Mouse (Mus musculus) thymus, postnatal 25 days (tissue): ENCODE measurements at regions not wholly inside any gene's neighbourhood (a gene's known extent, or its start where the extent isn't known, plus 50 kb on each side); places are given as distances from the start of the nearest gene placed in this dataset.
"Not testable (repeated sequence)": the region's sequence is repeated elsewhere in the genome, so short reads cannot be mapped to it uniquely, and the experiment has no call there.

Source experiments
- DNase-seq: peaks from one replicate; pipeline ENCODE4 v3.0.0; 2022

DNA sequence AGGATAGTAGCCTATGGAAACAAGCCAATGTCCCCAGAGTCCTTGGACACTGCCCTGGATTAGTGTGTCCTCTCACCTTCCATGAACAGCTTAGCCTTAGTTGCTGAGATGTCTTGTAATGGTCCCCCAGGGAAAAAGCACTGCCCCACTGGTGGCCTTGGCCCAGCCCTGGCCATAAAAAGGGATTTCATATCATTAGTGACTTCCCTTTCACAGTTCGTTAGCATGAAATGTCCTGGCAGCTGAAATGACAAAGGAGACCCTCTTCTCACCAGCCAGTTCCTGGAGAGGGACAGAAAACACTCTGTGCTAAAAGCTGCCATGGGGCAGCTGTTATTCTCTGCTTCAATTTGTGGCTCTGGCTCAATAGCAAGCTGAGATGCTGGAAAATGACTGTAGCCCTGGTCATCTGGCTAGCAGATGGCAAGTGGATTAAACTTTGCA, 110.6 kb upstream of the Rmdn2 start:
- no peak for DNase-seq

DNA sequence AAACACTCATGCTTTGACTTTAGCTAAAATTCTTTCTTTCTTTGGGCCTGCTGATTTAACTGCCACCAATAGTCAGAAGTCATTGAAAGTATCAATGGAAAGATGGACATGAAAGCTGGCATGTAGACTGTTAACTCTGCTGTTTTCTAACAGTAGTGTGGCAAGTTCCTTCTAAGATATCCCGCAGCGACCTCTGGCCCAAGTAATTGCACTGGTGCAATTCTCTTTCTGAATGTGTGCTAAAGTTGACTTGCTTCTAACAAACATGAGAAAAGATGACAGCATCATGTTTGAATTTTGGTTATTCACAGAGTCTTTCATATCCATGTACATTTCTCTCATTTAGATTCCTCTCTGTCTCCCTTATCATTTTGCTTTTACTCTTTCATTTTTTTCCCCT, 109.7 kb upstream of the Rmdn2 start:
- DNase-seq, result no peak

DNA sequence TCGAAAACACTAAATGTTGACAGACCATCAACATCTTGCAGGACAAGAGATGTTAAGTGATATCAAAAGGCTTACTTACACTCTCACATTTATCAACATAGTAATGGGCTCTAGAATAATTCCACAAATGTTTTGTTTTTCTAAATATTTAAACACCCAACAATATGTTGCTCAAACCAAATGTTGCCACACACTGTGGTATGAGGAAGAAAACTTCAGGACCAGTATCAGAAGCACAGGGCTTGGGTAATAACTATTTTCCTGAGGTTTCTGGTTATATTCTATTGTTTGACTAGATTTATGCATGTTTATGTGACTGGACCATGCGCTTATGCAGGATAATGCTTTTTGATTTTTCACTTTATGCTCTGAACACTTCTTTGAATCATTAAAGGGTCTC, 108.6 kb upstream of the Rmdn2 start:
- no peak for DNase-seq

- DNase-seq, result no peak
These were observed 107.5 kb upstream of the Rmdn2 start for GRCm38 (mm10) chr17:79504209-79504608.

- DNase-seq, result no peak
These were observed 106.1 kb upstream of the Rmdn2 start for GRCm38 (mm10) chr17:79505565-79505964.

DNA sequence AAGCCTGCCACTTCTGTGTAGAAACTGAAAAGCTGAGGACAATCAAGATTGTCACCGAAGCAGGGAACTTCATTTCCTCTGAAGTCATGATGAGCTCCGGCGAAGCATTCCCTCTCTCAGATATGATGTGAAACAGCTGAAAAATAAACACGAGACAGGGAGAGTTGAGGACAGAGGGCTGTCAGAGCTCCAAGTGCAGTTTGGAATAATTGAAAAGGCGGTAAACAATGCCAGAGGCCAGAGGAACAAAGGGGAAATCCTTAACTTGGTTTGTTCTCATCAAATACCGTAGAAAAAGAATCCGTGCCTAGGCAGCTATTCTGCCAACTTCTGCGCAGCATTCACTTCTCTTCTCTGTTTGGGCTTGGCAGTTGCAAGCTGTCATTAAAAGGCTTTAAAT, 102.4 kb upstream of the Rmdn2 start:
- no peak for DNase-seq

DNA sequence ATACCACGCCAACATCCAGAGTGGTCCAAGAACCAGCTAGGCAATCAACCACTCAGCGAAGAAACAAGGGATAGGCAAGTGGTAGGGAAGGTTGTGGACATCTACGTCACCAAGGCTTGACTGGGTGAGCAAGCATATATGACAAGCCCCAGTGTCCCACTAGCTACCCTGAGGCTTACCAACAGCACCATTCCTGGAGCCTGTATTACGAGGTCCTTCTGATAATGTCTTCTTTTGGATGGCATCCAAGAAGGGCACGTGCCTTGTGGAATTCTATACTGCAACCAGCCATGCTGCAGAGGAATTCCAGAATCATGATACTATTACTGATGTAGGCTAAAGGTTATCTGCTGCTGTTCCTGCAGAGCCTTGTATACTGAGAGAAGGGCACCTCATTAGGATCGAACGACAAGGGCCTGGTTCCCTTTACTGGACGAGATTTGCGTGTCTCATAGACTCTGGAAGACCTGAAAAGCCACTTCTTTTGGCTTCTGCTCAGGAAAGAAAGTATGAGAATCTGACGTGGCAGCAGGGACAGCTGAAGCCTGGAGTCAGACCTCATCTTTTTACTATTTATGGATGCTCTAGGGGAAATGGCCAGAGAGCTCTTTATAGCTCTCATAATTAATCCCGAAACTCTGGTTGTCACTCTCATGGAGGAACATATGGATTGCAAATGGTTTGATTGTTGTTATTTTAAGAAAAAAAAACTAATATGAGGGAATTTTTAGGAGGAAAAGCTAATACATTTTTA, 101.5 kb upstream of the Rmdn2 start:
- DNase-seq, result no peak

DNA sequence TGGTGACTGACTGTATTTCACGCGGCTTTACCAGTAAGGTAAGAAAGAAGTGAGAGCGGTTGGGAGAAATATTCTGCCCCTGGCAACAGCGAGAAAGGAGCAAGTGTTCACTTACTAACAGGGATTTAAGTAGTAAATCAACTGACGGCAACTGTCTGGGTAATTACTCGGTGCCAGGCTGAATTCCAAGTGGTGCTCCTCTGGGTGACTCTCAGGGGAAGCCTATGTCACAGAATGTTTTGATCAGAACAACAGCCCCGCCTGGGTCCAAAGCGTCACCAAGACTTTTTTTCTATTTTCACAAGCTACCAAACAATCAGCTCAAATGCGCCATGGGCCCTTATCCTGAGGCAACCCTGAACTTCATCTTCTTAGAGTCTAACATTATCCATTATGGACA, 100.4 kb upstream of the Rmdn2 start:
- DNase-seq, result no peak

- DNase-seq, result no peak
These were observed 97.6 kb upstream of the Rmdn2 start for GRCm38 (mm10) chr17:79514076-79514475.

GRCm38 (mm10) chr17:79518185-79518584, 93.5 kb upstream of the Rmdn2 start:
- peak; percentile 39 for DNase-seq

DNA sequence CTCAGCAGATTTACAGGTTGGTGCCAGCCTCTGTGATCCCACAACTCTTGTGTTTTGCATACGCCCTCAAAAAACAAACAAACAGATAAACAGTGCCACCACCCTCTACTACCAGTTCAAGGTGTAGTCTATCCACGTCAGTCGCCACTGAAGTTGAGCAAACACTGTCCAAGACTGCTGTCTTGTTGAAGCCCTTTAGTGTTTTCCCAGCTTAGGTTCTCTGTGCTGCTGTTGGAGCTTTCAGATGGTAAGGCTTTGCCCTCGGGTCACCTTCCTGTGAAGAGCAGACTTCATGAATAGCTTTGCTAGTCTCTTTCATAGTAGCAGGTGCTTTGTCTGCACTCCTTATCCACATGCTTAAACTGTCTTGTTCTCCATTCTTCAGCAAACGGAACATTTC, 93.0 kb upstream of the Rmdn2 start:
- DNase-seq, result no peak

DNA sequence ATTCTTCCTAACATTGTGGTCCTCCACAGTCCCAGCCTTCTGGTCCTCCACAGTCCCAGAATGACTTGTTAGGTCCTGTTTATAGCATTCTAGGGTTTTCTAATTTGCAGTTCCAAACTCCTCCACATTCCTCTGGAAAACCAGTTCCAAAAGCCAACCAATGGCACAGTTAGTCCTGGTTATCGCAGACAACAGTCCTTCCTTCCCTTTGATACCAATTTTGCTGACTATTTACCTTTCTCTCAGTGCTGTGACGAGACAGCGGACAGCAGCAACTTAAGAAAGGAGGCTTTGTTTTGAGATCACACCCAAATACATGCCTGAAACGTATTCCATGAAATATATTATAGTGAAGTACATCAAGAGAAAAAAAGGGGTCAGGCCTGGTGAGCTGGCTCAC, 92.3 kb upstream of the Rmdn2 start:
- no peak for DNase-seq

- no peak for DNase-seq
These were observed 91.4 kb upstream of the Rmdn2 start for GRCm38 (mm10) chr17:79520283-79520682.

DNA sequence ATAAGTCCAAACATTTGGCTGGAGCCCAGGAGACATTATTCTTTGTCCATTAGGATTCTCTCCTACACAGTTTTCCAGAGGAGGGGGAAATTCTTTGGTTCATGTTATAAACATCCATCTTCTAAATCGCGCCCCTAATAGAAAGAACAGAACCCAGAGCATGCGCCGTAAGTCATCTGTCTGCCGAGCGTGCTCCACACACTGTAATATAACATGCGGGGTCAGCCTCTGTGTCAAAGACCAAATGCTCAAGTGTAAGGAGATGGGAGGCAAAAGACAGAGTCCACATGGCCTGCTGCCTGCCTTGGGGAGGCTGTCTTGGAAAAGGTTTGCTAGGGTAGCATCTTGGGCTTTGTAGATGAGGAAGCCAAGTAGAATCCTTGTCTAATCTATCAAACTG, 90.0 kb upstream of the Rmdn2 start:
- DNase-seq, result no peak

DNA sequence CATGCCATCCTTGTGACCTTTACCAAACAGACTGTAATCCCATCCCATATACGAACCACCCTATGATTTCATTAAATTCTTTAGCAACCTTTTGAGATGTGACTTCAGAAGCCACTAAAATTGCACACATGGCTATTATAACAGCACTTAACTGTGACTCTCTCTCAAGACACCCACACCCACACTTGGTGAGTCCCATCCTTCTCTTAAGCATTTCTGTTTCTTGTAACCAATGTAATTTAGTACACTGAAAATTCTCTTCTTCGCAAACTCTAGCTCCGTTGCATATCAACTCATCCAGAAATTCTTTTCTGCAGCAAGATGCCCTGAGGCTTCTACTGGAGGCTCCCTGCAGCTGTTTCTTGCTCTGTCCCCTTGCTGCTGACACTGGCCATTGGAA, 88.4 kb upstream of the Rmdn2 start:
- DNase-seq, result no peak

GRCm38 (mm10) chr17:79527391-79527790, 84.3 kb upstream of the Rmdn2 start:
- no peak for DNase-seq

DNA sequence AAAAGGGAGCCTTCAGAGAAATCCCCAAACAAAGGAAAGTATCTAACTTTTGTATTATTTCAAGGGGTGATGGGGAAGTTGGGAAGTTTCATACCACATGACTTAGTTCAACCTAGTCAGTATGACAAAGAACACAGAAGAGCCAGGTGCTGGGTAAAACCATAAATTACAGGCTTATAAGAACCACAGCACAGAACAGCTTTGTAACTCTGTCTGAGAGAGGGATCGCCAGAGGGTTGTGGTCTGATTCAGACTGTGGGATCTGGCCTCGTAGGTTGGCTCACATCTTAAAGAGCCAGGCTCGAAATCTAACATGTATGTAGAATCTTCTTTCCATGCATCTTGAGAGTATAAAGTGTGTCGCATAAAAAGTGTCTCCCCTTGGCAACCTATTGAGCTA, 75.1 kb upstream of the Rmdn2 start:
- no peak for DNase-seq

DNA sequence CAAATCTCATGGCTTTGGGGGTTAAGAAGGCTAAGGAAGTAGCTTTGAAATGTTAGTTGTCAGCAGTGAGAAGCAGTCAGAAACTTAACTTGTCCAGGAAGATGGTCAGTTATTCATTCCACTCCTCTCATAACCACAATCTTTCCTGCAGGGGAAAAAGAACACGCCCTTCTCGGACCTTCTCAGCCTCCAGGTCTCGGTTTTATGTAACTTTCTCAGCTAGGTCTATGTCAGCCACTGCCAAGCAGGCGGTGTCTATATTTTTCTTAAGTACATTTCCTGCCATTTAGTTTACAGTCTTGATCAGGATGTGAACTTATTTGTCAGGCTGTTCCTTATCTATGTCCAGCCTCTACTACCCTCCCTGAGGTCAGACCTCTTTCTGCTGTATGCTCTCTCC, 72.9 kb upstream of the Rmdn2 start:
- no peak for DNase-seq

- DNase-seq, result no peak
These were observed 71.6 kb upstream of the Rmdn2 start for GRCm38 (mm10) chr17:79540038-79540437.

DNA sequence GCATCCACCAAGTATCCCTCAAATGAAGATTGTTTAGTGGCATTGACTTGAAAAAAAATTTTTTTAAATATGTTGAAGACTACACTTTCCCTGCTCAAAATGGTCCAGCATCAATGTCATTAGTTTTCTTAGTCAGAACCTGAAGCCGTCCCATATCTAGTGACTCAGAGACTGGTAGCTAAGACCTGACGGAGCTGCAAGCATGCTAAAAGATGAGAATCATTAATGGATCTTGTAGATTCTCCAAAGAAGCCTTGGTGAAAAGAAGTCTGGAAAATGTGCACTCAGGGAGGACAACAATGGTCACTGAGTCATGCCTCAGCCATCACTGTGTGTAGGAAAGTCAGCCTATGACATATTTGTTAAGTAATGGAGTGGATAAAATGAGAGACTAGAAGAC, 71.2 kb upstream of the Rmdn2 start:
- DNase-seq, result no peak

GRCm38 (mm10) chr17:79543907-79544522, 67.6 kb upstream of the Rmdn2 start:
- no peak for DNase-seq

- no peak for DNase-seq
These were observed 65.8 kb upstream of the Rmdn2 start for GRCm38 (mm10) chr17:79545878-79546277.

DNA sequence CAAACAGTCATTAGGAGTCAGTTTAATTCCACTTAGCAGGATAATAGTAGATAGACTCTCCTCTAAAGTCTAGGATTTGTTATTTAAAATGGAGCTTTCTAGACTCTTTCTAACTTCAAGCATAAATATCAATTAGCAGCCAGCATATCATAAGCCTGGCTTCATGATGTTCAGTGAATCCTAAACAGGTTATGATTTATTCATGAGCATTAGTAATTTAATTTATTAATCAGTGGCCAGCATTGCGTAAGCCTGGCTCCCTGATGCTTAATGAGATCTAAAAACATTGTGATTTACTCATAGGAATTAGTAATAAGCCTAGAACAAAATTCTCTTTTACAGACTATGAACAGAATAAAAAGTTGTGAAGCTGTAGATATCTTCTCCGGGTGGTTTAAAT, 64.6 kb upstream of the Rmdn2 start:
- DNase-seq, result no peak

DNA sequence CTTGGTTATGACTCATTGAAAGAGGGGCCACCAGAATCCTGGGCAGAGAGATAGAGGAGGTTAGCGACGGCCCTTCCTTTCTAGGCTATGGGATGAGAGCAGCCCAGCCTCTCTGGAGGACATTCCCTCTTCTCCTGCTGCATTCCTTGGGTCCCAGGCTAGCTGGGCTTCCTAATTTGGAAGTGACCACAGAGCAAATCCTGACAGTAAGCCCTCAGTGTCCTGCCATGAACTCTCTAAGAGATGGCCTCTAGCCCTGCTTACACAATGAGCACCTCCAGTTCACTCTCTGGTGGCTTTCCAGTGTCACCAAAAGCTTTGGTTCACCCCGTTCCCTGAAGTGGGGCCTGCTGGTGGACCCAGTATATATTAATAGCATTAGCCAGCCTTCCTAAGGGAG, 64.1 kb upstream of the Rmdn2 start:
- no peak for DNase-seq

DNA sequence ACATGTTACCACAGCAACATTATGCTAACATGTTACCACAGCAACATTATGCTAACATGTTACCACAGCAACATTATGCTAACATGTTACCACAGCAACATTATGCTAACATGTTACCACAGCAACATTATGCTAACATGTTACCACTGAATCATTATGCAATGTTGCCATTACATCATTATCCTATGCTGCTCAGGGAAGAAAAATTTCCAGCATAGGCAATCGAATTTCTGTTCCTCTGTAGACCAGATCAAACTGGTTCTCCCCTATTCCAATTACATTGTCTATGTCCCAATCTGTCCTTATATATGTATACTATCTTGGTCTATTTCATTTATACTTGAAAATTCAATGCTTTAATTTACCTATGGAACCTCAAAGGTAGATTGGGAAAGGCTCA, 61.3 kb upstream of the Rmdn2 start:
- not testable (repeated sequence) for DNase-seq
